Mouse (Mus musculus): ENCODE data around the gene Necap1.

Necap1 gene

DNA sequence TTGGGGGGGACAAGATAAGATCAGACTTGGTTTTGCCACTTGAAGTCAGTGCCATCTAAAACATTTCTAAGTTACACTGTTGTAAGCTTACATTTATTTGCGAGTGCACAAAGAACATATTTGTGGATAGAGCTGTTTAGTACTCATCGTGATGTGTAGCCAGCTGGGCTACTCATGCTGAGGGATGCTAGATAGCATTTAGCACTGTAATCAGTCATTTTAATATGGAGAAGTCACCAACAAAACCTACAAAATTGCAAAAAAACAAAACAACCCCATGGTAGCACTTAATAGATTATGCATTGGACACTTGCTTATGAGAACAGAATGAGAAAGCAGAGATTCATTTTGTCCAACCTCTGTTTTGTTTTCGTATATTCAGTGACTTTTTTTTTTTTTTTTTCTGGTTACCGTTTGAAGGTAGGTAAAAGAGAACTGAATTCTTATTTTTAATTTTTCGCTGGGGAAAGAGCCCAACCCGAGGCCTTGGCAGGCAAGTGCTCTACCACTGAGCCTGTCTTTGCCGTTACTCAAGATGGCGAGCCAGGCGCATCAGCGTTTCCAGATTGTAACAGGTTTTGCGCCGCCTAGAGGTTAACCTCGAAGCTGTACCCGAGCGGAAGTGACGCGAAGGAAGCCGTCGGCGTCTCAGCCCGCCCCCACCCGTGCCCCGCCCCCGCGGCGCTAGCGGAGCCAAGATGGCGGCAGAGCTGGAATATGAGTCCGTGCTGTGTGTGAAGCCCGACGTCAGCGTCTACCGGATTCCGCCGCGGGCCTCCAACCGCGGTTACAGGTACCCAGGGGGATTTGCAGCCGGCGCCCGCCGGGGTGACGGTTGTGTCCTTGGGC is at the start of gene Necap1:
TSS of gene Necap1 (plus strand) at position 604 of the 849 bp plus-strand sequence.
- DNase-seq = peak; percentile 99

DNA sequence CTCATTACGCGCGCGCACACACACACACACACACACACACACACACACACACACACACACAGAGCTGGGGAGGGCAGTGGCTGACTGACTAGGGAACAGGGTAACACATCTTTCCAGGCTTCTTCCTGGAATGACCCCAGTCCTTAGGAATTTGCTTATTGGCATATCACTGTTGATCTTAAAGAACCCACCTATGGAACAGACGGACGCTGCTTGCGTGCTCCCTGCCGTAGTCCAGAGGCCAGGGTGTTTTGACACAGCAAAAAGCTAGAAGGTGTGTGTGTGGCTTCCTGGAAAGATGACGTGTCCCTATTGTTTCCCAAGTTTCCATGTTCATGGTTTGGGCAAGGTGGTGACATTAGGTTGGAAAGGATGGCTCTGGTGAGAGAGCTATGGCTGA is 49.1 kb upstream of the Necap1 start:
- no peak for DNase-seq

DNA sequence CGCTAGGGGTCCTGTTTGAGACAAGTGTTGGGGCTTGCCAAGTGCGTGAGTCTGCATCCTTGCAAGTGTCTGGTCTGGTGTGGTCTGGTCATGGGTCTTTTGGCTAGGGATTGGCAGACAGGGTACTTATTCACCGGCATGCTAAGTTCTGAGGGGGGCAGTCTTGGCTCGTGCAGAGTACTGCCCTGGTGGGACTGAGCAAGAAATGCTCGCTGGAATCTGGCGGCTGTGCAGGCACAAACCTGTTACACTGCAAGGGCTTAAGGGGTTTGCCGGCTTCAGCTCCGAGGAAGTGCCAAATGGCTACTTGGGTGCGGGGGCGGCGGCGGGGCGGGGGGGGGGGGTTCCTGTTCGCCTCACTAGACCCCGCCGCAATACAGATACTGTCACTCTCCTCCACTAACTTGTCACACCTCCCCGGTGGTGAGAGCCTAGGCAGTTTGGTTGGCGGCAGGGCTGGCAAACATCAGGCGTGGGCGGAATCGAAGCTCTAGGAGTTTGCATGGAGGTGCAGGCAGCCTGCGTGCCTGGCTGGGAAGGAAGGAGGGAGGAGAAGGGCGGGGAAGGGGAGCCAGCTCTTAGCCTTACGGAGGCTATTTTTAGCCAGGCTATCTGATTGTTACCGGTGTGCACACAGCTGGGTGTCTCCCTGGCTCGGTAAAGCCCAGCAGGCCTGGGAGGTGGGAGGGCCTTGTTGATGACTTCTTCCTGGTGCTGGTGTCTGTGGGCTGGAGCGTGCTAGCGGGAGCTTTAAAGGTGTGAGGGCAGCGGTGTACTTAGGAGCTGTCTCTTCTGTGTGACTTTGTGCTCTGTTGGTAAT is 48.1 kb upstream of the Necap1 start:
- peak; percentile 99 for DNase-seq

DNA sequence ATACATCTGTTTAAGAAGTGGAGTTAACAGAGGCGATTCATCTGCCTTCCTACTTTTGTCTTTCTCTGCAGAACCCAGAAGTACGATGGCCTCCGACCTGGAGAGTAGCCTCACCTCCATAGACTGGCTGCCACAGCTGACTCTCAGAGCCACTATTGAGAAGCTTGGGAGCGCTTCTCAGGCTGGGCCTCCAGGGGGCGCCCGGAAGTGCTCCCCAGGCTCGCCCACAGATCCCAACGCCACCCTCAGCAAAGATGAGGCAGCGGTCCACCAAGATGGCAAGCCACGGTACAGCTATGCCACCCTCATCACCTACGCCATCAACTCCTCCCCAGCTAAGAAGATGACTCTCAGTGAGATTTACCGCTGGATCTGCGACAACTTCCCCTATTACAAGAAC is 46.2 kb upstream of the Necap1 start:
- peak; percentile 92 for DNase-seq

DNA sequence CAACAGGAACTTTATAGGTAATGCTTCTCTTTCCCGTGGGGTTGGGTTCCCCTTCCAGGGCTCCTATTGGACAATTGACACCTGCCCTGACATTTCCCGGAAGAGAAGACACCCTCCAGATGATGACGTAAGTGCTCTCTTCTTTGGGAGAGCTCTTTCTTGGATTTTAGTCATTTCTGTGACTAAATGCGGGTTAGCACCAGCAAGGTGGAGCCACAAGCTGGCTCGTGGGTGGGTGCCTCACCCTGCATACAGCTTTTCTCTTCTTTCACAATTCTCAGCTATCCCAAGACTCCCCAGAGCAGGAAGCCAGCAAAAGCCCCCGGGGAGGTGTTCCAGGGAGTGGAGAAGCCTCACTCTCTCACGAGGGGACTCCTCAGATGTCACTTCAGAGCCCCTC is 41.4 kb upstream of the Necap1 start:
- DNase-seq = peak; percentile 80

DNA sequence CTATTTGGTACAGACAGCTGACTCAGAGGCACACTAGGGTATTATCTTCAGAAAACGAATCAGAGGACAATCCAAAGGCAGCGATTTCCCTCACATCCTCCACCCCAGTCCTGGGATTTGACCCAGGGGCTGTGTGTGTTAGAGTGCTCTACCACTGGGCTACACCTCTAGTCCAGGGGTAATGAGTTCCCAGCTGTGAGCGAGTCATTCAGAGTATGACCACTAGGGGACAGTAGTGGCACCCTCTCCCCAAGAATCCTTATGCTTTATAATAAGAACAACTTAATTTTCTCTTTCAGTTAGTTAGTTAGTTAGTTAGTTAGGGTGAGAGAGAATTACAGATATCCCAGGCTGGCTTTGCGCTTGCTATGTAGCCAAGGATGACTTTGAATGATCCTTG is 39.9 kb upstream of the Necap1 start:
- DNase-seq = peak; percentile 91

DNA sequence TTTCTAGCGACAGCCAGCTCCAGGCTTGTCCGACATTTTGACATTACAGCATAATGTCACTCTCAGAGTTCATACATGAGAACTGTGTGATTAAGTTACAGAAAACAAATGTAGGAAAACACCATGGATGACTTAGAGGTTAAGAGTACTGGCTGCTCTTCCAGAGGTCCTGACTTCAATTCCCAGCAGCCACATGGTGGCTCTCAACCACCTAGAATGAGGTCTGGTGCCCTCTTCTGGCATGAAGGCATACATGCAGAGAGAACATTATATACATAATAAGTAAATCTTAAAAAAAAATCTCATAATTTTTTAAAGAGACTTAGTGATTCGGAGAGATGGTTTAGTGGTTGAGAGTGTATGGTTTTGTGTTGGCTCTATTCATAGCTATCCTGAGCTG is 37.3 kb upstream of the Necap1 start:
- peak; percentile 33 for DNase-seq

DNA sequence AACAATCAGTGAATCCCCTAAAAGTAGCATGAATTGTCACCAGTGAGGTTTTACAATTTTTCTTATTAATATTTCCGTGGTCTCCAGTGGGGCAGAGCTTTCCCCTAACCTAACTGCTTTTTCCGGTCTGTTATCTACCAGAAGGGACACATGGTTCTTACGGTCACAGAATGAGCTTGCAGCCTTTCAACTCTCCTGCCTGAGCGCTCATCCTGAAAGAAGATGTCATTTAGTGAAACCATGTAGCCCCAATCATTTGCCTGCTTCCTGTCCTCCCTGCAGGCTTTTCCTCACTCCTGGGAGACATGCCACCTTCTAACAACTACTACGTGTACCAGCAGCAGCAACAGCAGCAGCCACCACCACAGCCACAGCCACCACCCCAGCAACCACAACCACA is 36.7 kb upstream of the Necap1 start:
- DNase-seq = no peak

DNA sequence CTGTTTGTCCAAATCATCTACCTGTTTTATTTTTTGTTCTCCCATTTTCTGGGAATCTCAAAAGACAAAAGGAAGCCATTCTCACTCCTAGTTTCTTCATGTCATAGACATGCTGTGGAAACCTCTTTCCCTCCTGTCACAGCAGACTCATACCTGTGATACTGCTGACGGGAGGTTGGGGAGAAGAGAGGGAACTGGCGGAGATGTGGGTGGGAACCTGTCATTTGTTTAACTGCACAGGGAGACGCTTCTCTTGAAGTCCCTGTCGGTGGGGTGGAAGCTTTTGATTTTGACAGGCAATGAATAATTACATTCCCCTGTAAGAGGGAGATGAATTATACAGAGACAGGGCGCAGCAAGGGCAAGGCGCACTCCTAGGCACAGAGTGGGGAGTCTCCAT is 30.5 kb upstream of the Necap1 start:
- peak; percentile 70 for DNase-seq

DNA sequence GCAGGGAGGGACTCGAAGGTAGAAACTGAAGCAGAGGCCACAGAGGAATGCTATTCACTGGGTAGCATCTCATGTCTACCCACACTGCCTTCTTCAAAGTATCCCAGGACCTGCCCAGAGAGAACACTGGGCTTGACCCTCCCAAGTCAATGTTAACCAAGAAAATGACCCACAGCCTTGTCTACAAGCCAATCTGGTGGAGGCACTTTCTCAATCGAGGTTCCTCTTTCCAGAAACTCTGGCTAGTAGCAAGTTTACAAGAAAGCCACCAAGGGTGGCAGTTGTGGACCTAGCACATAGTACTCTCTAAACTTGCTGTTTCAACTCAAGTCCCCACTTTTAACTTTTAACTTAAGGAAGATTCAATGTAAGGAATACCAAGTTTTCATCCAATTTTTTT is 21.6 kb upstream of the Necap1 start:
- DNase-seq = peak; percentile 94

DNA sequence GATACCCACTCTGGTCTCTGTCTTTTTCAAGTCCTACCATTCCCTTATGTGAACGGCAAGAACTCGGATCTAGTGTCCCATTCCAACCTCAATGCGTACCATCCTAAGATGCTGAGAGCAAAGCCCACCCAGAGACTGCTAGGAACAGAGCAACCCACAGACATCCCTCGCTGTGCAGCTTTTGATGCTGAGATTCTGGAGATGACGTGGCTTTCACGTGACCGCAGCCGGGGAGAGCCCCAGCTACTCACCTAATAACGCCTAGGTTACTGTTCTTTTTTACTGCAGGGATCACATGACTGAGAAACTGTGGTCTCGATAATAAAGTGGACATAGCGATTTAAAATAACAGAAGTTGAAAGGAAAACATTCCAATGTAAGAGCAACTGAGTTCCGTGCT is 19.7 kb upstream of the Necap1 start:
- peak; percentile 91 for DNase-seq

DNA sequence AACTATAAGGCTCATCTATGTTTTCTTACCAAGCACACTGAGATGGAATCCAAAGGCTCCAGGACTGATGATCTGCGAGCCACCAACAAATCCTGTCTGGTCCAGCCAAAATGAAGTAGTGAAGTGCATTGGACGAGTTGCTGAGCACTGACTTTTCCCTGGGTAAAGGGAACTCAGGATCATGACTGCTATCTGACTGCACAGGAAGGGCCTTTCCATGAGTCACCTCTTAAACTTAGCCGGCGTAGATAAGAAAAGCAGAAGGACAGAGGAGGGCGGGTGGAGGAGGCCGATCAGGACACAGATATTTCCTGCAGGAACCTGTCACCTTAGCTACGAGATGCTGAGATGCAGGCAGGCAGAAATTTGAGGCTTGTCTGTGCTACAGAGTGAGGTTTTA is 18.3 kb upstream of the Necap1 start, which contains the start of gene C3ar1:
TSS of gene C3ar1 (minus strand) at position 207 of the 400 bp plus-strand sequence.
- DNase-seq = peak; percentile 96

DNA sequence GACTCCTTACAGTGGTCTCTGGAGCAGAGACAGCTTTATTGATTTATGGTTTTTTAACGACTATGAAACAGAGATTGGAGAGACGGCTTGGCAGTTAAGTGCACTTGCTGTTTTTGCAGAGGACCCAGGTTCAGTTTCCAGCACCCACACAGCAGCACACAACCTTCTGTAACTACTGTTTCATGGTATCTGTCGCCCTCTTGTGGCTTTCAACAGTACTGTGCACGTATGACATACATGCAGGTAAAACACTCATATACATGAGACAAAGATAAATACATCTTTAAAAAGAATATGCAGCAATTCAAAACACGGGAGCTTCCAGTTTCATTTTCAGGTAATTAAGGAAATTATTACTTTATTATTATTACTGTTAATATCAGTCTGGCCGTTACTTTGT is 11.8 kb upstream of the Necap1 start:
- DNase-seq = peak; percentile 50

DNA sequence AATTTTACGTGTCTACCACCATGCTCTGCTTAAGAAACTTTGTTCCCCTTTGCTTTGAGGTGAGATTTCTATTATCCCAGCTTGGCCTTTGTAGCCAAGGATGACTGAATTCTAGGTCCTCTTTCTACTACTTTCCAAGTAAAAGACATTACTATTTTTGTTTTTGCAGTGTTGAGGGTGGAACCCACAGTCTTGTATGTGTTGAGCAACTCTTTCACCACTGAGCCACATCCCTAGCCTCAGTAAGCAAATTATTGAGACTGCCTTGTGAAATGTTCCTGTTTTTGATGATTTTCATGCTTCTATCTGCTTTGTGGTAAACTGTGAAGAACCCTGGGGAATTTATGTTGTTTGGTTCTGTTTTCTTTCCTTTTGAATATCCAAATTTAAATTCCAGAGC is 11.4 kb upstream of the Necap1 start:
- DNase-seq = peak; percentile 95

DNA sequence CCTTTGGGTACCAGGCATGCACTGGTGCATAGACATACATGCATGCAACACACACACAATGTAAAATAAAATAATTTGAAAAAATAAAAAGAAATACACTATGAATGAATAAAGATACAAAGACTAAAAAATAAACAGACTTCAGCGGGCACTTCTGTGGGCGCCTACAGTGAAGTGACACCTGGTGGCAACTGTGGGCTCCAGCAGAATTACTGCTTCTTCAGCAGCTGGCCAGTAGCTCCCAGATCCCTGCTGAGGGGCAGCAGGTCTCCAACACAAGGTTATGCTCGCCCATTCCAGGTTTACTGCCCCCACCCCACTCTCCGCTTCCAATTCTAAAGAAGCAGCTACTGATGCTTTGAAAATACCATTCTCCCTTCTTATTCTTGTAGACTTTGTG is 6.4 kb upstream of the Necap1 start:
- DNase-seq = peak; percentile 78

DNA sequence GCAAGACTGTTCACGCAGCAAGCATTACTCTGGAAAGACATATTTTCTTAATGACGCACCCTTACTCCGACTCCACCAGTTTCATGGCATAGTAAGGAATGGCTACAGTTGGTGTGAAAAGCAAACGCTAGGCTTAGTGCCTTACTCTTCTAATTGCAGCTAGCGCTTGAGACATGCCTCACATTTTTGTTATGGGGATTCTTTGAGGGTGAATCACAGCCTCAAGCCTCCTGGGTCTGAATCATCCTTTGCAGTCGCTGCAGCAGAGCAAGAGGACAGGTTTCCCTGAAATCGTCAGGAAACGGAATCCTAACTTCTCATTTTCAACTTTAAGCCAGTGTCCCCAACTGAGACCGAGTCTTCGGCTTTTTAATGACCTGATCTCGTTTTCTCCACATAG is 4.4 kb upstream of the Necap1 start:
- DNase-seq = peak; percentile 80

DNA sequence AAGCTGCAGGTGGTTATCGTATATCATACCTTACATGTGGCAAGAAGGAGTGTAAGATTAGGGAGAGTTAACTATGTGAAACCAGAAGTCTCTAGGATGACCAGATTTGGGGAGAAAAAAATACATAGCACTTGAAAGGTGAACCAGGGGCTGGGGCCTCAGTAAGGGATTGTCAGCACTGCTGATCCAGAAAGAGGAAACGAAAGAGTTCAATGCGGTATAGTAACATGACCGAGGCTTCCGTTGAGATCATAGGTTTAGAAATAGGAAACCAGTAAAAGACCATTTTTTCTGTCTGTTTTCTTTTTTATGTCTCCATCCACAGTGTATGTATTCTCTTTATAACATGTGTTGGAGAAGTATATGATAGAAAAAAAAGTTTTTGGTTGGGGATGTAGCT is 1.5 kb upstream of the Necap1 start:
- DNase-seq = peak; percentile 94

DNA sequence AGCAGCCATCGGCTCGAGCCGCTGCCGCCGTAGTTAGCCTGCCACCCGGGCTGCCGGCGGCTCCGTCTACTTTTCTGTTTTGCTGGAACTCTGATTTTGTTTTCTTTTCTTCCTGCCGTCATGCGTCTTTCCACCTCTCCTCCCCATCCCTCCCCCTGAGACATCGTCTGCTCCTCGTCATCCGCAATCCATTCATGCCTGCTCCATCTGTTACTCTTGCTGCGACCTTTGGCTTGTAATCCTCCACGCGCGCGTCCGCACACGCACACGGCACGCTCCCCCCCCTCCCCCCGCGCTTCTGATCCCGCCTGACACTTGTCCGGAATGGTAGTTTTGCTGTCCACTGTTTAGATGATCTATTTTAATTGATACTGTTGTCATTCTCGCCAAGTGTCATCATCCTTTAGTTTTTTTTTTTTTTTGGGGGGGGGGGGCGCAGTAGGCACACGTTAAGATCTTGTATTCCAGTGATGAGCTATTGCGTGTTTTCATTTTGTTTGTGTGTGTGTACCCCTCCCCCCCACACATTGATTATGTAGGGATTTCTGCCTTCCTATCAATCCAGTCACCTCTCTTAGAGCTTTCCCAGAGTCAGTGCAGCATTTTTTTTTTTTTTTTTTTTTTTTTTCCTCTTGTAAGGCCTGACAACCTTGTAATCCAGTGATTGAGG is 581 bp downstream of the Necap1 start:
- no peak for DNase-seq

DNA sequence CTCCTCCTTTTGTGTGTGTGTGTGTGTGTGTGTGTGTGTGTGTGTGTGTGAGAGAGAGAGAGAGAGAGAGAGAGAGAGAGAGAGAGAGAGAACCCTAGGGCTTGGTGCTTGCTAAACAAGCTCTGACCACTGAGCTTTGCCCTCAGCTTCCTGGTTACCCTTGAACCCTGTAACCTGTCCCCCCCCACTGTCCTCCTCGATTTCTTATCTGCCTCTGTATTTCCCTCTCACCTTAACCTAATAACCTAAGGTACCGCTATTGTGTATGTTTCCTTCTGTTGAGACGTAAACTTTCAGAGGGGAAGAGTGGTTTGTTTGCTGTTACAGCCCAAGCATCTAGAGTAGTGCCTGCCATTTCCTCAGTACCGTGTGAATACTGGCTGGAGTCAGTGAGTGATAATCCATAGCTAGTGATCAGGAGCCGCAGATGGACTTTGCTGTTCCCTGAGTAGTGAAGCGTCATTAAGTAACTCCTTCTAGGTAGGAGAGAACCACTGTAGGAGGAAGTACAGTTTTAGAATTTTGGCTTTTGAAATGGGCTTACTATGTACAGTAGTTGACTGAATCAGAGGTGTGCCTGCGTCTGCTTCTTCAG is 5.0 kb downstream of the Necap1 start:
- DNase-seq = peak; percentile 65

DNA sequence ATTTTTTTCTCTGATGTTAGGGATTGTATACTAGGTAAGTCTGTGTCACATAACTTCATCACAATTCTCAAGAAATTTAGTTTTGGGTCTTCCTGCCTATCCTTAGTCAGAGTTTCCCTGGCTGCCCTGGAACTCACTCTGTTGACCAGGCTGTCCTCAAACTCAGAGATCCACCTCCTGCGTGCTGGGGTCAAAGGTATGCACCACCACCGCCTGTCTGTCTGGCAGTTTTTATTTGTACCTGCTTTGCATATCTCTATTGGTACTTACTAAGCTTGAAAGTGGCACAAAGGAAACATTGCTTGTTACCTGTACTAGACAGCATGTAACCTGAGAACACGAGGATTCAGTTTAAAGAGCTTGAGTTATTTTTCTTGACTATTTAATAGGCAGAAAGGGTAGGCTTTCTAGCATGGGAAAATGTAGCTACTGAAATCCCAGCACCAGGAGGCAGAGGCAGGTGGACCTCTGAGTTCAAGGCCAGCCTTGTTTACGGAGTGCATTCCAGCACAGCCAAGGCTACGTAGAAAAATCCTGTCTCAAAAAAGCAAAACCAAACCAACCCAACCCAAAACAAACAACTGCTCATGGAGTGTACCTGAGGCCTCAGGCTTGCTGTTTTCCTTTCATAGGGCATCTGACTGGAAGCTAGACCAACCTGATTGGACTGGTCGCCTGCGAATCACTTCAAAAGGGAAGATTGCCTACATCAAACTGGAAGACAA is 5.7 kb downstream of the Necap1 start:
- peak; percentile 49 for DNase-seq

DNA sequence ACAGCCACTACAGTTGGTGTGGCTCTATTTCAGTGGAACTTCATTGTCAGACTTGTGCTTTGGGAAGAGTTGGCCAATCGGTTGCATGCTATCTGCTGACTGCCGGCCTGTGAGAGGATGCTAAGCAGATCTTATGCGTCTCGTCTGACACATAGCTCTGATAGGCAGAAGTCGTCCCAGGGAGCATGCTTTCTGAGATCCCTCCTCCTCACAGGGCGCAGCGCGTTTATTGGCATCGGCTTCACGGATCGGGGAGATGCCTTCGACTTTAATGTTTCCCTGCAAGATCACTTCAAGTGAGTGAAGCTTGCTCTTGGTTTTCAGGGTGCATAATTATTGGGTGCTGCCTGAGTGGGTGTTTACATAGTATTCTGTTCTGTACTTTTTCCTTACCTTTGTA is 7.0 kb downstream of the Necap1 start:
- peak; percentile 59 for DNase-seq

DNA sequence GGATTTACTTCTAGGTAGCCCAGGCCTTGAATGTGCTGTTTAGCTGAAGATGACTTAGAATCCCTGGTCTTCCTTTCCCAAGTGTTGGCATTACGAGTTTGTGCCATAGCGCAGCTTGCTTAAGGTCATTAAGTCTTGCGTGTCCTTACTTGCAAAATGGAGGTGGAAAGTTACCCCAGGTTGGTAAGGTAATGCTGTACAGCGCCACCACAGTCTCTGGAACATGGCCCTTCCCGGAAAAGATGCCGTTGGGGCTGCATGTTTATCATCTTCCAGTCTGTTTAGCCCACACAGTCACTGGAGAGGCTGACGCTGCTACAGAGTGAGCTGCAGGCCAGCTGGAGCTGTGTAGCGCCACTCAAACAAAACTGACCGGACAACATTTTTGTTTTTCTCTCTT is 9.3 kb downstream of the Necap1 start:
- DNase-seq = peak; percentile 66
